Mouse (Mus musculus): ENCODE data around the gene Ctdsp1. TPM values are rescaled to one million over a fixed set of nuclear protein-coding genes. Genes with fewer than 3 reads are reported as not detected.
"Not testable (repeated sequence)": the region's sequence is repeated elsewhere in the genome, so short reads cannot be mapped to it uniquely, and the experiment has no call there.

Ctdsp1 gene
- total and polyA plus RNA-seq, 2 experiments from 2014 or later, result 10.8 to 24.7 TPM

GRCm38 (mm10) chr1:74391844-74392441 lies 634 bp downstream of the Ctdsp1 start:
- no peak for TF ChIP-seq CTCF (IDR thresholded peaks at IDR 0.05; ENCODE audit: low read depth)
- Histone ChIP-seq H3K36me3 (ENCODE audit: insufficient read depth) (no peaks in the 10 kb centered on the region), H3K9me3 (ENCODE audit: low read length) (no peaks in the 10 kb centered on the region), H3K4me1 (ENCODE audit: insufficient read depth) (0 out of 2 replicates have a peak, but pooled peaks cover 5% of the 10 kb centered on the region), H3K27ac (ENCODE audit: low read depth, low read length) (peak overlapping the region; percentile 83), H3K27me3 (ENCODE audit: insufficient read depth, low read length) (0 out of 2 replicates have a peak, but pooled peaks cover 6% of the 10 kb centered on the region), H3K4me3 (ENCODE audit: low read depth, low read length) (peak overlapping the region; percentile 89), H3K9ac (peak overlapping the region; percentile 64), H3K4me2 (ENCODE audit: low read depth) (peak overlapping the region; percentile 88)
- ATAC-seq (peak; percentile 34), DNase-seq (peak; percentile 14)
- WGBS, result 3% methylated on average over 60 of the region's 63 CpGs

DNA sequence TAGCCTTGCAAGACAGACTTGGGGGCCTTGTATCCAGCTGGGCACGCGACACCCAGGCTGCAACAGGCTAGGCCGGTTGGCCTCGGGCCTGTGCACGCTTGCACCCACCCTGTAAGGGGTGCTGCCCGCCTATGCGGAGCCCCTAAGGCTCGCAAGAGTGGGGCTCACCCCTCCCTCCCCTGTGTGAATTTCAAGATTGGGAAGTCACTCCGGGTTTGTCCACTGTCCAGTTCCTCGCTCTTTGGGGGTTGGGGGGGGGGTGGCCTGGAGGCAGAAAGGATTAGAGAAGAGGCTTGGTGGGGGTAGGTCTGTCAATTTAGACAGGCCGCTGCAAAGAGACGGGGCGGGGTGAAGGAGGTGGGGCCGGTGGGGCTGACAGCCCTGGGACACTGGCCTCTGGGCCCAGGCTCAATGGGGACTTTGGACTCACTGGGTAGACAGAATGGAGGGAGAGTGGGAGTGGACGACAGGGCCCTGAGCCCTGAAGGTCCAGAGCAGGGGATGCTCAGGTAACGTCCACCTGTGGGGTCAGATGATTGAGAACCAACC lies 1.2 kb downstream of the Ctdsp1 start:
- no peak overlapping the region for H3K27ac ChIP-seq (ENCODE audit: low read depth, low read length)
- DNase-seq (no peak), ATAC-seq (no peak; the same call in 1 of the 2 replicates)
- no peaks in the 10 kb centered on the region for H3K9me3 ChIP-seq (ENCODE audit: low read length)
- H3K4me2 ChIP-seq (ENCODE audit: low read depth), result peak overlapping the region; percentile 88
- WGBS, result 3% methylated on average over 16 of the region's 16 CpGs
- H3K9ac ChIP-seq, result peak overlapping the region; percentile 64
- H3K4me1 ChIP-seq (ENCODE audit: insufficient read depth), result 0 out of 2 replicates have a peak, but pooled peaks cover 5% of the 10 kb centered on the region
- H3K27me3 ChIP-seq (ENCODE audit: insufficient read depth, low read length), result 0 out of 2 replicates have a peak, but pooled peaks cover 6% of the 10 kb centered on the region
- TF ChIP-seq CTCF (IDR thresholded peaks at IDR 0.05; ENCODE audit: low read depth), result 0 out of 2 replicates have a peak, but pooled peaks have one; percentile 2
- no peaks in the 10 kb centered on the region for H3K36me3 ChIP-seq (ENCODE audit: insufficient read depth)
- H3K4me3 ChIP-seq (ENCODE audit: low read depth, low read length), result peak overlapping the region; percentile 89

GRCm38 (mm10) chr1:74393010-74393409 lies 1.7 kb downstream of the Ctdsp1 start:
- no peak overlapping the region for H3K4me3 ChIP-seq (ENCODE audit: low read depth, low read length)
- peak overlapping the region; percentile 88 for H3K4me2 ChIP-seq (ENCODE audit: low read depth)
- 27% methylated on average over 7 of the region's 7 CpGs for WGBS
- DNase-seq, result no peak
- H3K9me3 ChIP-seq (ENCODE audit: low read length), result no peaks in the 10 kb centered on the region
- 0 out of 2 replicates have a peak, but pooled peaks cover 5% of the 10 kb centered on the region for H3K4me1 ChIP-seq (ENCODE audit: insufficient read depth)
- no peak overlapping the region for H3K9ac ChIP-seq
- no peak for ATAC-seq
- H3K36me3 ChIP-seq (ENCODE audit: insufficient read depth), result no peaks in the 10 kb centered on the region
- TF ChIP-seq CTCF (IDR thresholded peaks at IDR 0.05; ENCODE audit: low read depth), result no peak
- H3K27ac ChIP-seq (ENCODE audit: low read depth, low read length), result no peak overlapping the region
- 0 out of 2 replicates have a peak, but pooled peaks cover 6% of the 10 kb centered on the region for H3K27me3 ChIP-seq (ENCODE audit: insufficient read depth, low read length)

DNA sequence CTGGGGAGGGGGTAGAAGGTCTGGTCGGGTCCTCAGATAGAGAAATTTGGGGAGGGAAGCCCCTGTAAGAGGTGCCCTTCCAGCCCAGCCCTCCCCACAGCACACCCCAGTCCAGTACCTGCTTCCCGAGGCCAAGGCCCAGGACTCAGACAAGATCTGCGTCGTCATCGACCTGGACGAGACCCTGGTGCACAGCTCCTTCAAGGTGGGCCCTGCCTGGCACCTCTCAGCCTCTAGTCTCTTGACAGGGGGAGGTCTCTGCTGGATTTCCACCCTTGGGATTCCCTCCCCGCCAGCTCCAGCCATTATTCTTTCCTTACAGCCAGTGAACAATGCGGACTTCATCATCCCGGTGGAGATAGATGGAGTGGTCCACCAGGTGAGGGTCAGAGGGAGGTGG lies 2.4 kb downstream of the Ctdsp1 start:
- no peak overlapping the region for H3K4me3 ChIP-seq (ENCODE audit: low read depth, low read length)
- no peak overlapping the region for H3K4me2 ChIP-seq (ENCODE audit: low read depth)
- H3K27ac ChIP-seq (ENCODE audit: low read depth, low read length), result no peak overlapping the region
- 85% methylated on average over 9 of the region's 9 CpGs for WGBS
- no peak overlapping the region for H3K9ac ChIP-seq
- DNase-seq, result no peak
- TF ChIP-seq CTCF (IDR thresholded peaks at IDR 0.05; ENCODE audit: low read depth), result no peak
- H3K4me1 ChIP-seq (ENCODE audit: insufficient read depth), result 0 out of 2 replicates have a peak, but pooled peaks cover 5% of the 10 kb centered on the region
- H3K36me3 ChIP-seq (ENCODE audit: insufficient read depth), result no peaks in the 10 kb centered on the region
- H3K27me3 ChIP-seq (ENCODE audit: insufficient read depth, low read length), result 0 out of 2 replicates have a peak, but pooled peaks cover 6% of the 10 kb centered on the region
- H3K9me3 ChIP-seq (ENCODE audit: low read length), result no peaks in the 10 kb centered on the region
- no peak for ATAC-seq

GRCm38 (mm10) chr1:74394311-74394710 lies 3.0 kb downstream of the Ctdsp1 start:
- H3K4me2 ChIP-seq (ENCODE audit: low read depth), result no peak overlapping the region
- H3K9ac ChIP-seq, result no peak overlapping the region
- H3K27me3 ChIP-seq (ENCODE audit: insufficient read depth, low read length), result 0 out of 2 replicates have a peak, but pooled peaks cover 6% of the 10 kb centered on the region
- H3K4me1 ChIP-seq (ENCODE audit: insufficient read depth), result 0 out of 2 replicates have a peak, but pooled peaks cover 5% of the 10 kb centered on the region
- DNase-seq (no peak), ATAC-seq (no peak)
- H3K9me3 ChIP-seq (ENCODE audit: low read length), result no peaks in the 10 kb centered on the region
- WGBS, result 91% methylated on average over 9 of the region's 9 CpGs
- H3K27ac ChIP-seq (ENCODE audit: low read depth, low read length), result no peak overlapping the region
- no peak overlapping the region for H3K4me3 ChIP-seq (ENCODE audit: low read depth, low read length)
- TF ChIP-seq CTCF (IDR thresholded peaks at IDR 0.05; ENCODE audit: low read depth), result no peak
- no peaks in the 10 kb centered on the region for H3K36me3 ChIP-seq (ENCODE audit: insufficient read depth)

DNA sequence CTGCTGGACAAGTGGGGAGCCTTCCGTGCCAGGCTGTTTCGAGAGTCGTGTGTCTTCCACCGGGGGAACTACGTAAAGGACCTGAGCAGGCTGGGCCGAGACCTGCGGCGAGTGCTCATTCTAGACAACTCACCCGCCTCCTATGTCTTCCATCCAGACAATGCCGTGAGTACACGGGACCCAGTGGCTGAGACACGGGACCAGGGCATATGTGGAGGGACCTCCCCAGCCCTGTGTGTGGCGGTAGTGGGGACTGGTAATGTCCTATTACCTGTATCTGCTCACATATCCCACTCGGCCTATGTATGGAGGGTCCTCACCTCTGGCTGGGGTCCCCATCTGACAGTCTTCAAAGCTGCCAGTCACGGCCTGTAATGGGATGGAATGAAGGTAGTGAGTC lies 3.5 kb downstream of the Ctdsp1 start:
- Histone ChIP-seq H3K4me1 (ENCODE audit: insufficient read depth) (0 out of 2 replicates have a peak, but pooled peaks cover 5% of the 10 kb centered on the region), H3K27me3 (ENCODE audit: insufficient read depth, low read length) (0 out of 2 replicates have a peak, but pooled peaks cover 6% of the 10 kb centered on the region), H3K4me3 (ENCODE audit: low read depth, low read length) (no peak overlapping the region), H3K9ac (no peak overlapping the region), H3K36me3 (ENCODE audit: insufficient read depth) (no peaks in the 10 kb centered on the region), H3K27ac (ENCODE audit: low read depth, low read length) (no peak overlapping the region), H3K9me3 (ENCODE audit: low read length) (no peaks in the 10 kb centered on the region), H3K4me2 (ENCODE audit: low read depth) (no peak overlapping the region)
- TF ChIP-seq CTCF (IDR thresholded peaks at IDR 0.05; ENCODE audit: low read depth), result no peak
- WGBS, result 92% methylated on average over 15 of the region's 15 CpGs
- no peak for DNase-seq
- no peak for ATAC-seq

DNA sequence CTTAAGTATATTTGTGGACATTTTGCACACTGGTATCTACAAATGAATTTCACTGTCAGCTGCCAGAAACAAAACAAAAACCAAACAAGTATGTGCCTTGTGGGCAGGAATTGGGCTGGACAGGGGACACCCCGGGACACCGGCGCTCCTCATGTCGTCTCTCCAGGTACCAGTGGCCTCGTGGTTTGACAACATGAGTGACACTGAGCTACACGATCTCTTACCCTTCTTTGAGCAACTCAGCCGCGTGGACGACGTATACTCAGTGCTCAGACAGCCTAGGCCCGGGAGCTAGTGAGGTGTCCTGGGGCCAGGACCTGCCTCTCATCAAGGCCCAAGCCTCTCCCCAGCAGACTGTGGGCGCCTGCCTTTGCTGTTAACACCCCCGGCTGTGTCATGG lies 4.0 kb downstream of the Ctdsp1 start:
- no peaks in the 10 kb centered on the region for H3K36me3 ChIP-seq (ENCODE audit: insufficient read depth)
- no peak for ATAC-seq
- TF ChIP-seq CTCF (IDR thresholded peaks at IDR 0.05; ENCODE audit: low read depth), result no peak
- DNase-seq, result no peak
- H3K4me3 ChIP-seq (ENCODE audit: low read depth, low read length), result no peak overlapping the region
- H3K9ac ChIP-seq, result no peak overlapping the region
- no peak overlapping the region for H3K4me2 ChIP-seq (ENCODE audit: low read depth)
- WGBS, result 91% methylated on average over 13 of the region's 13 CpGs
- 0 out of 2 replicates have a peak, but pooled peaks cover 5% of the 10 kb centered on the region for H3K27me3 ChIP-seq (ENCODE audit: insufficient read depth, low read length)
- no peak overlapping the region for H3K27ac ChIP-seq (ENCODE audit: low read depth, low read length)
- no peaks in the 10 kb centered on the region for H3K9me3 ChIP-seq (ENCODE audit: low read length)
- H3K4me1 ChIP-seq (ENCODE audit: insufficient read depth), result 0 out of 2 replicates have a peak, but pooled peaks cover 5% of the 10 kb centered on the region

DNA sequence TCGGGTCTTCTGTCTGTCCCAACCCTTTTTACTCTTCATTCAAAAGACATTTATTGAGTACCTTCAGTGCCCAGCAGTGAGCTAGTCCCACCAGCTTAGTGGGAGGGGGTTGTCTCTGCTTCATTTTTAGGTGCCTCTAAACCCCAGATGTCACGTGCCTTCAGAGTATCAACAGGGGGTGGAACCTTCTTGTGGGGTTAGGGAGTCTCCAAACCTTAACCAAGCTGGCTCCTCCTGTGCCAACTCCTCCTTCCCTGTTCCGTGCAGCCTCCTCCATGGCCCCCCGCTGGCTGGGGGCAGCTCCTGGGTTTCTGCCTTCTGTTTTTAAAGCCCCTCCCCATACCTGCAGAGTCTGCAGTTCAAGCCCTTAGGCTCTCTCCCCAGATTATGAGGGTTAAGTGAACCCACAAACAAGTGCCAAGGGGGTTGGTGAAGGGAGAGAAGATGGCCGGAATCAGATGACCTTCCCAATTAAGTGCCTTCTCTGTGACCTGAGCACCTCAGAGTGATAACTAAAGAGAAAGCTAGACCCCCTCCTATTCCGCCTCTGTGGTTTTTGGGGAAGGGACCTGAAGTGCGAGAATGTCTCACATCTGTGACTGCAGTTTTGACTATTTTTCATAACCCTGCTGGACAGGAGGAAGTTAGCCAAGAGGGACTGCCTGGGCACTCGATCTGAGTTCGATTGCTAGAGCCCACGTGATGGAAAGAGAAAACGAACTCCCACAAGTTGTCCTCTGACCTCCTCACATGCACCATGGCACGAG lies 5.3 kb downstream of the Ctdsp1 start:
- 10% methylated on average over 11 of the region's 12 CpGs for WGBS
- not testable (repeated sequence) for ATAC-seq; H3K4me1 ChIP-seq (ENCODE audit: insufficient read depth); H3K27ac ChIP-seq (ENCODE audit: low read depth, low read length); H3K9me3 ChIP-seq (ENCODE audit: low read length); H3K36me3 ChIP-seq (ENCODE audit: insufficient read depth); H3K27me3 ChIP-seq (ENCODE audit: insufficient read depth, low read length); DNase-seq
- Histone ChIP-seq H3K4me2 (ENCODE audit: low read depth) (peak overlapping the region; percentile 92), H3K9ac (peak overlapping the region; percentile 65), H3K4me3 (ENCODE audit: low read depth, low read length) (peak overlapping the region; percentile 54)
